Mouse (Mus musculus): Measurements from ENCODE around the gene Tsc22d1. TPM values are rescaled to one million over a fixed set of nuclear protein-coding genes. Genes with fewer than 3 reads are reported as not detected.

Gene Tsc22d1
- polyA plus RNA-seq, 1 experiment from 2014 or later, result 651 TPM

- H3K27me3 ChIP-seq (ENCODE audit: control insufficient read depth, insufficient read depth, low read length), result no peaks in the 10 kb centered on the region
- H3K4me1 ChIP-seq (ENCODE audit: control insufficient read depth, insufficient read depth, low read length), result no peaks in the 10 kb centered on the region; the same call in 1 of the 2 replicates
- H3K36me3 ChIP-seq (ENCODE audit: control insufficient read depth, insufficient read depth, low read length), result no peaks in the 10 kb centered on the region
- 94% methylated on average over 3 of the region's 3 CpGs for WGBS
- DNase-seq (ENCODE audit: low spot score) (no peak), ATAC-seq (ENCODE audit: insufficient read depth, low FRiP score, low TSS enrichment) (no peak)
- no peaks in the 10 kb centered on the region for H3K9me3 ChIP-seq (ENCODE audit: control insufficient read depth, low read length)
- no peak overlapping the region for H3K4me2 ChIP-seq (ENCODE audit: low read depth)
- H3K27ac ChIP-seq (ENCODE audit: low read depth, low read length), result no peak overlapping the region
- no peak overlapping the region for H3K4me3 ChIP-seq (ENCODE audit: low read depth, low read length)
- no peak overlapping the region for H3K9ac ChIP-seq (ENCODE audit: low read length)
Measured at GRCm38 (mm10) chr14:76521308-76521707, 106.5 kb downstream of the Tsc22d1 start.

DNA sequence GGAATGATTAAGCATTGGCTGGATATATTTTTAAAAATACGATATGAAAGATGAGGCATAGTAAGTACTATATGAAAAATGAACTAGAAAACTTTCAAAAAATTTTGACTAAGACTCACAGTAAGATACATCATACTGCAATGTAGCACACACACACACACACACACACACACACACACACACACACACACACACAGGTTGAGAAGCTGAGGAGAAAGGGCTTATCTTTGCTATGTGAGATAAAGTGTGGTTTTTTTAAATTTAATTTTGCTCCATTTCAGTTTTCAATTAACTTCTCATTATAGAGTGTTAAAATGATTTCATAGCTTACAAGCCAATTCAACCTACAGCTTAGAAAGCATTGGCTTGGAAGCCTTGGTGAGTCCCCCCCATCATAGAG, 108.6 kb downstream of the Tsc22d1 start:
- H3K27me3 ChIP-seq (ENCODE audit: control insufficient read depth, insufficient read depth, low read length), result no peaks in the 10 kb centered on the region
- ATAC-seq (ENCODE audit: insufficient read depth, low FRiP score, low TSS enrichment), result no peak
- peaks cover 12% of the 10 kb centered on the region for H3K4me1 ChIP-seq (ENCODE audit: control insufficient read depth, insufficient read depth, low read length)
- H3K4me2 ChIP-seq (ENCODE audit: low read depth), result no peak overlapping the region
- H3K9ac ChIP-seq (ENCODE audit: low read length), result no peak overlapping the region
- 90% methylated on average over 1 of the region's 1 CpGs for WGBS
- H3K4me3 ChIP-seq (ENCODE audit: low read depth, low read length), result no peak overlapping the region
- H3K9me3 ChIP-seq (ENCODE audit: control insufficient read depth, low read length), result no peaks in the 10 kb centered on the region
- H3K27ac ChIP-seq (ENCODE audit: low read depth, low read length), result no peak overlapping the region
- DNase-seq (ENCODE audit: low spot score), result no peak
- H3K36me3 ChIP-seq (ENCODE audit: control insufficient read depth, insufficient read depth, low read length), result no peaks in the 10 kb centered on the region

- DNase-seq (ENCODE audit: low spot score), result no peak
- Histone ChIP-seq H3K27ac (ENCODE audit: low read depth, low read length) (no peak overlapping the region), H3K4me3 (ENCODE audit: low read depth, low read length) (no peak overlapping the region), H3K9ac (ENCODE audit: low read length) (no peak overlapping the region), H3K4me2 (ENCODE audit: low read depth) (no peak overlapping the region), H3K36me3 (ENCODE audit: control insufficient read depth, insufficient read depth, low read length) (no peaks in the 10 kb centered on the region), H3K4me1 (ENCODE audit: control insufficient read depth, insufficient read depth, low read length) (peaks cover 18% of the 10 kb centered on the region), H3K9me3 (ENCODE audit: control insufficient read depth, low read length) (no peaks in the 10 kb centered on the region), H3K27me3 (ENCODE audit: control insufficient read depth, insufficient read depth, low read length) (no peaks in the 10 kb centered on the region)
- WGBS, result 87% methylated on average over 6 of the region's 6 CpGs
- ATAC-seq (ENCODE audit: insufficient read depth, low FRiP score, low TSS enrichment), result no peak
Measured at GRCm38 (mm10) chr14:76526467-76526866, 111.7 kb downstream of the Tsc22d1 start.

- 0 out of 2 replicates have a peak overlapping the region, but pooled peaks have one; percentile 23 for H3K27ac ChIP-seq (ENCODE audit: low read depth, low read length)
- 91% methylated on average over 20 of the region's 20 CpGs for WGBS
- H3K36me3 ChIP-seq (ENCODE audit: control insufficient read depth, insufficient read depth, low read length), result no peaks in the 10 kb centered on the region
- no peak overlapping the region for H3K4me3 ChIP-seq (ENCODE audit: low read depth, low read length)
- H3K27me3 ChIP-seq (ENCODE audit: control insufficient read depth, insufficient read depth, low read length), result no peaks in the 10 kb centered on the region
- H3K9me3 ChIP-seq (ENCODE audit: control insufficient read depth, low read length), result no peaks in the 10 kb centered on the region
- H3K4me2 ChIP-seq (ENCODE audit: low read depth), result no peak overlapping the region
- DNase-seq (ENCODE audit: low spot score), result no peak
- H3K4me1 ChIP-seq (ENCODE audit: control insufficient read depth, insufficient read depth, low read length), result peaks cover 18% of the 10 kb centered on the region
- no peak for ATAC-seq (ENCODE audit: insufficient read depth, low FRiP score, low TSS enrichment)
- no peak overlapping the region for H3K9ac ChIP-seq (ENCODE audit: low read length)
Measured at GRCm38 (mm10) chr14:76527030-76527719, 112.4 kb downstream of the Tsc22d1 start.

- Histone ChIP-seq H3K27me3 (ENCODE audit: control insufficient read depth, insufficient read depth, low read length) (no peaks in the 10 kb centered on the region), H3K27ac (ENCODE audit: low read depth, low read length) (no peak overlapping the region), H3K4me3 (ENCODE audit: low read depth, low read length) (no peak overlapping the region), H3K4me1 (ENCODE audit: control insufficient read depth, insufficient read depth, low read length) (peaks cover 19% of the 10 kb centered on the region), H3K9ac (ENCODE audit: low read length) (no peak overlapping the region), H3K36me3 (ENCODE audit: control insufficient read depth, insufficient read depth, low read length) (no peaks in the 10 kb centered on the region), H3K4me2 (ENCODE audit: low read depth) (no peak overlapping the region), H3K9me3 (ENCODE audit: control insufficient read depth, low read length) (no peaks in the 10 kb centered on the region)
- ATAC-seq (ENCODE audit: insufficient read depth, low FRiP score, low TSS enrichment), result no peak
- peak; percentile 28 for DNase-seq (ENCODE audit: low spot score)
- 40% methylated on average over 8 of the region's 9 CpGs for WGBS
Measured at GRCm38 (mm10) chr14:76527758-76528313, 113.1 kb downstream of the Tsc22d1 start.

- no peak overlapping the region for H3K4me3 ChIP-seq (ENCODE audit: low read depth, low read length)
- H3K27ac ChIP-seq (ENCODE audit: low read depth, low read length), result no peak overlapping the region
- no peak overlapping the region for H3K4me2 ChIP-seq (ENCODE audit: low read depth)
- H3K9me3 ChIP-seq (ENCODE audit: control insufficient read depth, low read length), result no peaks in the 10 kb centered on the region
- WGBS, result 36% methylated on average over 5 of the region's 5 CpGs
- H3K9ac ChIP-seq (ENCODE audit: low read length), result no peak overlapping the region
- peaks cover 26% of the 10 kb centered on the region for H3K4me1 ChIP-seq (ENCODE audit: control insufficient read depth, insufficient read depth, low read length)
- ATAC-seq (ENCODE audit: insufficient read depth, low FRiP score, low TSS enrichment) (no peak), DNase-seq (ENCODE audit: low spot score) (peak; percentile 30)
- no peaks in the 10 kb centered on the region for H3K36me3 ChIP-seq (ENCODE audit: control insufficient read depth, insufficient read depth, low read length)
- no peaks in the 10 kb centered on the region for H3K27me3 ChIP-seq (ENCODE audit: control insufficient read depth, insufficient read depth, low read length)
Measured at GRCm38 (mm10) chr14:76528641-76529040, 113.9 kb downstream of the Tsc22d1 start.

DNA sequence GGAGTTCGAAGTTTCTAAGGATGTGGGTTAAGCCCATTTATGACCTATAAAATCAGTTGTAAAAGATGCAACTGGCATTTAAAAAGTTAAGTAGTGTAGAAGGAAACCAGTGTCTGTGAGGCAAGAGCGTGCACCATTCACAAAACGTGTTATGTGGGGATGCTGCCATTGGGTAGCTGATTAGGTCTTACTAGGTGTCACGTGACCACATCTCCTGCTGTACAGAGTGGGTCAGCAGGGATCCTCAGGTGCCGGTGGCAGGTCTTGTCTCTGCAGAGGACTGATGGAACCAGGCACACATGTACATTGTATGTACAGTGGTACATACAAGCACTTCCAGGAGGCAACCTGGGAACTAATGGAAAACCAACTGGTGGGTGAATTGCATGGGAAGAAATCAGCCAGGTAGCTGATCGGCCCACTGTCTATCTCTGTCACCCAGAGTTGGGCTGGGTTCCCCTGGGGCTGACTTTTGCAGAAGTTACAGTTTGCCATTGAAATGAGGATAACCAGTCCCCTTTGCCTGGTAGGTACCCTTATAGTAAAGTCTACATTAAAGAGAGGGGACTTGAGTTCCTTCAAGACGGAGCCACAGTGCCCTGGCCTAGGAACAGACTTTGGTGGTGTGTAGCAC, 116.4 kb downstream of the Tsc22d1 start:
- DNase-seq (ENCODE audit: low spot score) (no peak), ATAC-seq (ENCODE audit: insufficient read depth, low FRiP score, low TSS enrichment) (no peak)
- Histone ChIP-seq H3K4me3 (ENCODE audit: low read depth, low read length) (no peak overlapping the region), H3K27me3 (ENCODE audit: control insufficient read depth, insufficient read depth, low read length) (no peaks in the 10 kb centered on the region), H3K27ac (ENCODE audit: low read depth, low read length) (no peak overlapping the region), H3K4me1 (ENCODE audit: control insufficient read depth, insufficient read depth, low read length) (peaks cover 28% of the 10 kb centered on the region), H3K9ac (ENCODE audit: low read length) (no peak overlapping the region), H3K4me2 (ENCODE audit: low read depth) (no peak overlapping the region), H3K9me3 (ENCODE audit: control insufficient read depth, low read length) (no peaks in the 10 kb centered on the region), H3K36me3 (ENCODE audit: control insufficient read depth, insufficient read depth, low read length) (no peaks in the 10 kb centered on the region)
- WGBS, result 96% methylated on average over 7 of the region's 7 CpGs

DNA sequence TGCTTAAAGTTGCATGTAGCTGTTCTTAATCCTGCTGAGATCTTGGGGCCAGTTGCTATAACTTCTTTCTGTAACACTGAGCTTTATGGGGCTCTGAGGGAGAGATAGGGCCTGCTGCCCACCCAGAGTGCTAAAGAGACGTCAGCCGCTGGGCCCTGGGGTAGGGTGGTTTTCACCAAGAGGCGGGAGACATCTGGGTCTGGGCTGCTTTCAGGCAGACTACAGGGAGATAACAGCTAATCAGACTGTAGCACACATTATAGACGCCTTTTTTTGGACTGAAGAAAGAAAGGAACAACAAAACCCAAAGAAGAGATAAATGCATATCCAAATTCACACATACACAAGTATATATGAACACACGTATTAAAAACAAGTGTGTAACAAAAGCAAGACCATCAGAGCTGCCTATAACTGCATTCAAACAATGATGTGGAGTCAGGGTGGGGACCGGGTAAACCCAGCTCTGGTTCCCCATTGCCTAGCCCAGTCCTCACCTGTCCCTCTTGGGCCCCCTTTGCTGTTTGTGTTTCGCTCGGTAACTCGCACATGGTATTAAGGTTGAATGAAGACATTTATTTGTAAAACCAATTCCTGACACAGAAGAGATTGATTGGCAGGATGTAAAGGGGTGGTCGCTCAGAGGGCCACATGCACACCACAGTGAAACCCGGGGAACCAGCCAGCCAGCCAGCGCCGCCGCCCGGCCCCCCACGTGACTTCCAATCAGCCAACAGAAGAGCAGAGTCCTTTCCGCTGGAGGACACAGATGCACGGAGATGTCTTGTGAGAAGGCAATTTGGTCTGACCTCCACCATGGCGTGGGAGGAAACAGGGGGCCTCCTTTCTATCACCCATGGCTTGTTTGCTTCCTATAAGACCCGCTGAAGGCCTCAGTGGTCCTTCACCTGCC, 117.8 kb downstream of the Tsc22d1 start:
- Histone ChIP-seq H3K9ac (ENCODE audit: low read length) (peak overlapping the region; percentile 42), H3K4me2 (ENCODE audit: low read depth) (peak overlapping the region; percentile 45), H3K27ac (ENCODE audit: low read depth, low read length) (peak overlapping the region; percentile 82), H3K4me1 (ENCODE audit: control insufficient read depth, insufficient read depth, low read length) (peaks cover 23% of the 10 kb centered on the region), H3K36me3 (ENCODE audit: control insufficient read depth, insufficient read depth, low read length) (no peaks in the 10 kb centered on the region), H3K27me3 (ENCODE audit: control insufficient read depth, insufficient read depth, low read length) (no peaks in the 10 kb centered on the region), H3K9me3 (ENCODE audit: control insufficient read depth, low read length) (no peaks in the 10 kb centered on the region), H3K4me3 (ENCODE audit: low read depth, low read length) (0 out of 2 replicates have a peak overlapping the region, but pooled peaks have one; percentile 16)
- DNase-seq (ENCODE audit: low spot score), result peak; percentile 75
- WGBS, result 39% methylated on average over 20 of the region's 20 CpGs
- peak; percentile 83 for ATAC-seq (ENCODE audit: insufficient read depth, low FRiP score, low TSS enrichment)

Data from neural tube, embryonic 11.5 days (tissue).